Mouse (Mus musculus) embryonic facial prominence, embryonic 10.5 days (tissue): ENCODE measurements around the gene Gabpb1. TPM values are rescaled to one million over a fixed set of nuclear protein-coding genes. Genes with fewer than 3 reads are reported as not detected.
"Not testable (repeated sequence)": the region's sequence is repeated elsewhere in the genome, so short reads cannot be mapped to it uniquely, and the experiment has no call there.

ENCODE experiments used
- DNase-seq: peaks from one replicate; pipeline ENCODE4 v3.0.0-alpha.2; 2017; ENCODE audit warnings: low spot score
- H3K27ac ChIP-seq: fragments of 300-500 bp; sonication (generic); replicated peaks from 2 replicates; pipeline ENCODE4 v1.5.1; 2016; ENCODE audit warnings: mild to moderate bottlenecking
- H3K27me3 ChIP-seq: fragments of 300-500 bp; sonication (generic); replicated peaks from 2 replicates; pipeline ENCODE4 v1.6.1; 2016; ENCODE audit warnings: low read depth, mild to moderate bottlenecking; ENCODE audit not compliant: poor library complexity, severe bottlenecking
- H3K36me3 ChIP-seq: fragments of 300-500 bp; sonication (generic); replicated peaks from 2 replicates; pipeline ENCODE4 v1.6.1; 2016; ENCODE audit warnings: mild to moderate bottlenecking, moderate library complexity
- H3K4me1 ChIP-seq: fragments of 300-500 bp; sonication (generic); 2 replicates; pipeline ENCODE4 v1.6.1; 2016
- H3K4me3 ChIP-seq: fragments of 300-500 bp; sonication (generic); 2 replicates; pipeline ENCODE4 v1.5.1; 2016; ENCODE audit warnings: mild to moderate bottlenecking, moderate library complexity
- H3K9me3 ChIP-seq: fragments of 300-500 bp; sonication (generic); 2 replicates; pipeline ENCODE4 v1.6.1; 2016; ENCODE audit warnings: mild to moderate bottlenecking
- WGBS: fragments of 180-500 bp; shearing (Covaris S2); methylation state at CpG from one replicate; pipeline ENCODE4 v1.1.7; 2016; 5-methylcytosine and 5-hydroxymethylcytosine counted together
- polyA plus RNA-seq: library from polyadenylated mRNA; unstranded; fragments of >200 nt; fragmentation: Nextera tagmentation; extraction: Ambion mirVana; gene quantifications from 2 replicates; pipeline ENCODE4 v1.2.1, GENCODE M21; 2016

Gene Gabpb1
- polyA plus RNA-seq, 1 experiment from 2014 or later = 87.3 TPM

GRCm38 (mm10) chr2:126628455-126628995 is 47.6 kb downstream of the Gabpb1 start:
- Histone ChIP-seq H3K4me1 (peaks cover 11% of the 10 kb centered on the region; the same call in 1 of the 2 replicates), H3K36me3 (peaks cover 72% of the 10 kb centered on the region), H3K27me3 (no peaks in the 10 kb centered on the region), H3K27ac (no peak overlapping the region; the same call in 1 of the 2 replicates), H3K9me3 (no peaks in the 10 kb centered on the region), H3K4me3 (no peak overlapping the region)
- DNase-seq = peak; percentile 50
- 56% methylated on average over 9 of the region's 9 CpGs for WGBS

DNA sequence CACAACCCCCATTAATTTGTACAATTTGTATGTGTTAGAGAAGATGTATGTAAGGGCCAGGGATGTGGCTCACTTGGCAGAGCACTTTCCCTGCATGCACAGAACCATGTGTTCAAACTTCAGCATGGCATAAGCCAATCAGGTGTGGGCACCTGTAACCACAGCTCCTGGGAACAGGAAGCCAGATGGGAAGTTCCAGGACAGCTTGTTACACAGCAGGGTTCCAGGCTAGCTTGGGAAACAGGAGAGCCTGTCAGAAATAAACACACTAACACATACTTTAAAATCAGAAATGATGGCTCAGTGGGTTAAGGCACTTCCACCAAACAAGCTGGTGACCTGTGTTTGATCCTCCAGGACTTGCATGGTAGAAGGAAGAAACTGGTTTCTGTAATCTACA is 53.0 kb downstream of the Gabpb1 start:
- no peak overlapping the region for H3K27ac ChIP-seq
- H3K4me3 ChIP-seq = no peak overlapping the region
- peaks cover 18% of the 10 kb centered on the region for H3K36me3 ChIP-seq
- H3K9me3 ChIP-seq = no peaks in the 10 kb centered on the region
- H3K4me1 ChIP-seq = peaks cover 9% of the 10 kb centered on the region; the same call in 1 of the 2 replicates
- no peak for DNase-seq
- H3K27me3 ChIP-seq = no peaks in the 10 kb centered on the region

DNA sequence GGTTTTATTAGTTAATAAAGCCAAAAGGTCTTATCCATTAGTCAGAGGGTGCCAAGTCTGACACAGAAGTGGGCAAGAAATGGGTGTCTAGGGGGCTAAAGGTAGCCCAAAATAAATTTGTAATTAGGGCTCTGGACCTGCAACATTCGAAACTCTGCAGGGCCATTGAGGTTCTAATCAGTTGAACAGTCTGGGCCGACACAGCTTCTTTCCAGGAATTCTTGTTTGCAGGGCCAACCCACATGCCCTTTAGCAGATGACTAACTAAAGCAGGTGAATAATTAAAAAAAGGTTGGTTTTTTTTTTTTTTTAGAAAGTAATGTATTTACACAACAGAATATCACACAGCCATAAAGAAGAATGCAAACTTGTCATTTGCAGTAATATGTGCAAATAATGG is 53.7 kb downstream of the Gabpb1 start:
- peaks cover 12% of the 10 kb centered on the region for H3K36me3 ChIP-seq

GRCm38 (mm10) chr2:126619249-126619704 is 56.9 kb downstream of the Gabpb1 start, which contains the start of gene Hdc:
Gene Hdc (minus strand): TSS chr2:126619299.
- no peaks in the 10 kb centered on the region for H3K36me3 ChIP-seq
- no peaks in the 10 kb centered on the region for H3K9me3 ChIP-seq
- WGBS = 77% methylated on average over 14 of the region's 14 CpGs
- H3K4me1 ChIP-seq = 0 out of 2 replicates have a peak, but pooled peaks cover 5% of the 10 kb centered on the region
- no peaks in the 10 kb centered on the region for H3K27me3 ChIP-seq
- H3K4me3 ChIP-seq = no peak within 1 kb of the TSS
- H3K27ac ChIP-seq = no peak within 1 kb of the TSS
- DNase-seq = no peak

More for the DNA sequence above, 53.7 kb downstream of the Gabpb1 start:
- no peak overlapping the region for H3K4me3 ChIP-seq
- H3K9me3 ChIP-seq = no peaks in the 10 kb centered on the region
- 0 out of 2 replicates have a peak, but pooled peaks cover 5% of the 10 kb centered on the region for H3K4me1 ChIP-seq
- DNase-seq = no peak
- no peaks in the 10 kb centered on the region for H3K27me3 ChIP-seq
- no peak overlapping the region for H3K27ac ChIP-seq
- 83% methylated on average over 2 of the region's 2 CpGs for WGBS

DNA sequence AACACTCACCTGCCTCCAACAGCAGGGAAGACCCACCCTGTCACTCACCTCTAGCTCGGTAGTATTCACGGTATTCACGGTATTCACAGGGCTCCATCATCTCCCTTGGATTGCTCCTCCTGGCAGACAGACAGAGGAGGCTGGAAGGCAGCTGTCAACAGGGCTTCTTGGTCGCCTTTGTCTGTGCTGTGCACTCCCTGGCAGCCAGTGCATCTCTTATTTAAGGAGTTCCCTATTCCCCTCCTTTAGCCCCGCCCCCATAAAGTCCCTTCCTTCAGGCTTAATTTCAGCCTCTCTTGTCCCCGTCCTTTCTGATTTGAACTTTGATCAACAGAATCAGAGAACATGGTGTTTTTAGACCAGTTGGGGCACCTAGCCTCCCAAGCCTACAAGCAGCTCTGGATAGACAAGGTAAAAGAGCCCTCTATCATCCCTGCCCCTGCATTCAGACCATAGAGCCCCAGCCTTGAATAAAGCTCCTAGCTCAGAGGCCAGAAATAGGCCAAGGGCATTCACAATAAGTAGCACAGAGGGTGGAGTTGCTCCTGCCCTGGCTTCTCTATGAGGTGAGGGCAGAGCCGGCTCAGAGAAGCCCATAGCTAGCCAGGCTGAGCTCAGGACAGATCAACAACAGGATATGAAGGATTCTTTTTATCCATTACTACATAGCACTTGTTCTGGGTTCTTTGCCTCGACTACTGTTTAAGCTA is 57.5 kb downstream of the Gabpb1 start:
- Histone ChIP-seq H3K4me1 (0 out of 2 replicates have a peak, but pooled peaks cover 5% of the 10 kb centered on the region), H3K27ac (no peak overlapping the region), H3K9me3 (no peaks in the 10 kb centered on the region), H3K4me3 (no peak overlapping the region), H3K27me3 (no peaks in the 10 kb centered on the region), H3K36me3 (no peaks in the 10 kb centered on the region)
- DNase-seq = no peak
- WGBS = 27% methylated on average over 8 of the region's 8 CpGs

DNA sequence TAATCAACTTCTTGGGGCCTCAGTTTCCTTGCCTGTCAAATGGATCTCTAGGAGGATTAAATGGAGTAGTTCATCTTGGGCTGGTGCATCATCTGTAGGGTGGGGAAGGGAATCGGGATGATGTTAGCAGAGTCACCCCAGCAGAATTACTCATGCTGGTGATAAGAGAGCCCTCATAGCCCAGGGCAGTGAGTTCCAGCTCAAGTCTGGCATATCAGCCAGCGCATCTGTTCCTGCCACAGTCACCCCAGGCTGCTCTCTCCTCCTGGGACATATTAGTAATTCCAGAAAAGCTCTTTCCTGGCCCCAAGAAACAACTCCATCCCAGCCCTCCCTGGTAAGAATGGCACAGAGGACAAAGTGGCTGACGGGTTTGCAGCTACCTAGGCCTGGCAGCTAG is 60.8 kb downstream of the Gabpb1 start:
- Histone ChIP-seq H3K9me3 (no peaks in the 10 kb centered on the region), H3K4me3 (no peak overlapping the region), H3K36me3 (no peaks in the 10 kb centered on the region), H3K4me1 (0 out of 2 replicates have a peak, but pooled peaks cover 5% of the 10 kb centered on the region), H3K27ac (no peak overlapping the region), H3K27me3 (no peaks in the 10 kb centered on the region)
- 94% methylated on average over 3 of the region's 3 CpGs for WGBS
- no peak for DNase-seq

DNA sequence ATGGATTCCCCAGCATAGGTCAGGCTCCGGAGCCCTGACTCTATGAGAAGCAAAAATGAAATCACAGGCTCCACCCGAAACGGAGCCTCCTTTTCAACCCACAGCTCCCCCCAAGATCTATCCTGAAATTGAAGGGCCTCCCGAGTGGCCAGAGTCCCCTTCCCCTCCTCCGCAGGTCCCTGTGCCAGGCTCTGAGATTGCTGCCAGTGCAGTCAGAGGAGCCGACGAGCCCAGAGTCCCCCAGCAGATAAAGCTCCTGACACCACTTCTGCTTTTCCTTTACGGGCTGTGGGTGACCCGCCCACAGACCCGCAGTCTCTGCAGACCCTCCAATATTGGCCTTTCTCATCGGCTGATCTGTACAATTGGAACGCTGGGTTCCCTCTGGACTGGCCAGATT is 66.5 kb downstream of the Gabpb1 start:
- H3K4me1 ChIP-seq, H3K27me3 ChIP-seq, H3K4me3 ChIP-seq, H3K27ac ChIP-seq, H3K36me3 ChIP-seq, H3K9me3 ChIP-seq, DNase-seq: not testable (repeated sequence)
- WGBS = 81% methylated on average over 12 of the region's 12 CpGs

DNA sequence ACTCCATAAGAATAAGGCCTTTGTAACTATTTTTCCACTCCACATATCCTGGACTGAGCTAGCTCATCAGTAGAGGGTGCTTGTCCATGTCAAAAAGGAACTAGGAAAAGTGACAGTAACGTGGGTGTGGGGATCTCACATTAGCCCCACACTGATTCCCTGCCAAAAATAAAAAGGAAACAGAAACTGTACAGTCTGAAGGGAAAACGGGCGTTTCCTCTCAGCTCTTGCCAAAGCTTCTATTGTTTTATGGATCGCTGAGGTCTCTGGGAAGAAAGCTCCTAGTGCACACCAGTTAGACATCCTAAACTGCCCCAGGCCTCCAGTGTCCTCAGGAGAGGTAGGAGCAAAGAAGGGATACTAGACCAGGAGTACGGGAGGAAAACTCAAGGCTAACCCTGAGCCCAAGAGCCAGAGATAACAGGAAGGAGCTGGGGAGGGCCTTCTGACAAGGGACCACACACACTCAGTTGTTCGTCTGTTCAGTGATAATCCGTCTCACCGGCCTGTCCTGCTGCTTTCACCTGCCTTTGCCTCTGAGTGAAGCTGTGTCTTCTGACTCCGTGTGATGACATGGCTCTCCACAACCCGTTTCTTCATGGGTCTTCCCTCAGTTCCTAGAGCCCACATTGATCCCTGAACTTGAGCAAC is 68.5 kb downstream of the Gabpb1 start:
- Histone ChIP-seq H3K27me3 (no peaks in the 10 kb centered on the region), H3K9me3 (no peaks in the 10 kb centered on the region), H3K27ac (no peak overlapping the region), H3K4me1 (no peaks in the 10 kb centered on the region), H3K36me3 (no peaks in the 10 kb centered on the region), H3K4me3 (no peak overlapping the region)
- no peak for DNase-seq
- 66% methylated on average over 10 of the region's 10 CpGs for WGBS

- Histone ChIP-seq H3K4me3 (no peak overlapping the region), H3K27ac (no peak overlapping the region), H3K27me3 (no peaks in the 10 kb centered on the region; the same call in 1 of the 2 replicates), H3K9me3 (no peaks in the 10 kb centered on the region), H3K4me1 (no peaks in the 10 kb centered on the region), H3K36me3 (no peaks in the 10 kb centered on the region)
- WGBS = 76% methylated on average over 4 of the region's 4 CpGs
- DNase-seq = no peak
Observed at GRCm38 (mm10) chr2:126606688-126607062, 69.5 kb downstream of the Gabpb1 start.

DNA sequence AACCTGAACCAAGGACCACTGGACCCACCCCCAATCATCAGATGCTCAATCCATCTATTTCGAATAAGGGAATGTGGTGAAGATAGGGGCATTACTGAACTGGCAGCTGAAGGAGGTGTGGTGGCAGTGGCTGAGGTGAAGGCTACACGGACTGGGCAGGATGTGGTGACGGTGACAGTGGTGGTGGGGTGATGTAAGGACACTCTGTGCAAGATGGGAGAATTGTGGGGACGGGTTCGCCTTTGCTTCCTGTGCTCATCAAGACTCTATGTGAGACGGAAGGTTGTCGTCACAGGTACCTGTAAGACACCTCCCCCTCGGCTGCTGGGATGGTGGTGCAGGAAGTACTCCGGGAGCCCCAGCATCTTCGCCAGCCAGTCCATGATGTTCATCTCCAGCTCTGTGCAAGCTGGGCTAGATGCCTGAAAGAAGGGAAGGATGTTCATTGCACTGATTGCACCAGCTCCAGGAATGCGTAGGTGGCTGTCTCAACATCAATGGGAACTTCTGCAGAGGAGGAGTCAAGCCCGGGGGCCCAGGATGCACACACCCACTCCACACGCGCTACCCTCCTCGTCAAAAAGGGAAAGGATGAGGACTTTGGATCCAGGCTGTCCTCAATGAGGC is 70.0 kb downstream of the Gabpb1 start:
- DNase-seq = no peak
- Histone ChIP-seq H3K27me3 (no peaks in the 10 kb centered on the region; the same call in 1 of the 2 replicates), H3K4me3 (no peak overlapping the region), H3K9me3 (no peaks in the 10 kb centered on the region), H3K36me3 (no peaks in the 10 kb centered on the region), H3K27ac (no peak overlapping the region), H3K4me1 (no peaks in the 10 kb centered on the region)
- 86% methylated on average over 15 of the region's 15 CpGs for WGBS

DNA sequence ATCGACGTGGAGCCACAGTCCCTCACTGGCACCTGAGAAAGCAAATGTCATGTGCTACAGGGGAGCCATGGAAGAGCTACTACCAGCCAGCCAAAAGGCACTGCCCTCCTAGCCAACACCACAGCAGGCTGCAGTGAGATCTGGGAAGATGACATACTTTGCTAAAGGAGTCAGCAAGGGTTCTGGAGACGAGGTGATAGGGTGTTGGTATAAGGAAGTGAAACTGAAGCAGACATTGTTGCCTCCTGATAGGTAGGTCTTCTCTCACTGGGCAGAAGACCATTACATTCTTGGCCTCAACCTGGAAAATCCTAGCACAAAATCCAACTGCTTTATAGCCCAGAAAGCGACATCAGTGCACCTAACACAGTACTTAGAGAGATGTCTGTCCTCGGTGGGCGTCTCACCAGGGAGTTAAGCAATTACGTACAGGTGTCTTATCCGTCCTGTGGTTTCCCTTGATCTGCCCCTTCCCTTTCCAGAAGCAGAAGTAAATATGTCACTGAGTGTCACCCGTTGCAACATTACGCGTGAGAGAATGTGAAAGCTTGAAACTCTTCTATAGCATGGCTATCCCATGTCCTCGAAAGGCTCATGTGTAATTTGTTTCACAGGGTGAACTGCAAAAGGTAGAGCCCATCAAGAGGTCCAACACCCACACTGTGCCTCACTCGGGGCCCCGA is 74.1 kb downstream of the Gabpb1 start:
- Histone ChIP-seq H3K9me3 (no peaks in the 10 kb centered on the region), H3K4me3 (no peak overlapping the region), H3K27ac (no peak overlapping the region), H3K4me1 (peaks cover 5% of the 10 kb centered on the region; the same call in 1 of the 2 replicates), H3K36me3 (no peaks in the 10 kb centered on the region), H3K27me3 (no peaks in the 10 kb centered on the region; the same call in 1 of the 2 replicates)
- DNase-seq = no peak
- 87% methylated on average over 14 of the region's 14 CpGs for WGBS

DNA sequence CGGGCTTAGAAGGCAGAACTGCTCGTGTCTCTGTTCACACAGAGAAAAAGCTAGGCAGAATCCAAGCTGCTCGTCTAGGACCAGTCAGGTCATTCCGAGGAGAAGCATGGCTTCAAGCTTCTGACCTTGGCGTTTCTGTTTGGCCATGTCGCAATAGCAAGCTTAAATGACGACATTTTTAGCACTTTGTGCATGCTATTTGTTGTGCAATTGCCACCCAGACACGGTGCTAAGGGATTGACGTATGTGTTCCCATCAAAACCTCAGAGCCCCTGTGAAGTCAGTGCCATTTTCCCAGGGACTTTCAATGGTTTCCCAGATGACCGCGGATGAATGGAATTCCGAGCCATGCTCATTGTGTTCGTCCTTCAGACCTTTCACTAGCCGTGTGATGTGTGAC is 75.6 kb downstream of the Gabpb1 start:
- no peak overlapping the region for H3K27ac ChIP-seq
- 89% methylated on average over 14 of the region's 14 CpGs for WGBS
- H3K27me3 ChIP-seq = no peaks in the 10 kb centered on the region; the same call in 1 of the 2 replicates
- no peaks in the 10 kb centered on the region for H3K36me3 ChIP-seq
- H3K4me3 ChIP-seq = no peak overlapping the region
- no peak for DNase-seq
- H3K9me3 ChIP-seq = no peaks in the 10 kb centered on the region
- H3K4me1 ChIP-seq = peaks cover 5% of the 10 kb centered on the region; the same call in 1 of the 2 replicates
